Mouse (Mus musculus) spleen, embryonic (tissue): ENCODE results near the gene Gm13691.
"Not testable (repeated sequence)": the region's sequence is repeated elsewhere in the genome, so short reads cannot be mapped to it uniquely, and the experiment has no call there.

ENCODE experiments used
- CTCF ChIA-PET: fragments of 350-600 bp; sonication (Branson Sonifier 250); formaldehyde crosslinking; loops from one replicate; lab custom pipeline; 2022; lab: Charles Lee

Gene Gm13691

GRCm38 (mm10) chr2:84032505-84032904, 42.2 kb downstream of the Gm13691 start:
- CTCF ChIA-PET = interaction anchor here (0.6 kb wide), 1 partner anchor 91 kb away, joined by 3 read pairs; no protein-coding TSS in a partner anchor

GRCm38 (mm10) chr2:84035997-84036396, 45.6 kb downstream of the Gm13691 start:
- CTCF ChIA-PET = no interaction called here

DNA sequence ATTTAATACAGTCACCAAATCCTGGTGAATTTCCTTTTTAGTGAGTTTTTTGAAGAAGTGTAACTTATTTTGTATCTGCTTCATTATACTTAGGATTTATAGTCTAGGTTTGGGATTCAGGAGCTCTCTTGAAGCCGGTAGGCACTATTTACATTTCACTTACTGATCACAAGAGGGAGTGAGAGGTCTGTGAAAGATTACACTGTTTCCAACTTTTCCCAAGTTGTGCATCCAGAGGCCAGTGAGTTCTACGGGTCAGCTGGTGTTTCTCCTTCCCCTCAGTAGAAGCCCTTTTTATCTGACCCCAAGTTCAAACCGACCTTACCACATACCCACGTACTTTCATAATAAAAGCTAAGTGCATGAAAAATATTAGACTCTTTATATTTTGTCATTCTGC, 47.0 kb downstream of the Gm13691 start:
- CTCF ChIA-PET = no interaction called here

DNA sequence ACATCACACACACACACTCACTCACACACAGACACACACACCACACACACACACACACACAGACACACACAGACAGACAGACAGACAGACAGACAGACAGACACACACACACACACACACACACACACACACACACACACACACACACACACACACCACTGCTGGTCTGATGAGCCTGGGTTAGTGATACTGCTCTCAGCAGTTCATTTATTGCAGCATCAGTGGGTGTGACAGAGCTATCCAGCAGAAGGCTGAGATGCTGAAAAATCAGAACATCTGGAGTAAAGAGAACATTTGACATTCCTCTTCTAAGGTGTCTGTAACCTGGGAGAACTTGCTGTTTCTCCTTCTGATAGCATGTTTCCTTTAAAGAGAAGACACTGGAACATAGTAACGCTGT, 47.6 kb downstream of the Gm13691 start:
- CTCF ChIA-PET = not testable (repeated sequence)

DNA sequence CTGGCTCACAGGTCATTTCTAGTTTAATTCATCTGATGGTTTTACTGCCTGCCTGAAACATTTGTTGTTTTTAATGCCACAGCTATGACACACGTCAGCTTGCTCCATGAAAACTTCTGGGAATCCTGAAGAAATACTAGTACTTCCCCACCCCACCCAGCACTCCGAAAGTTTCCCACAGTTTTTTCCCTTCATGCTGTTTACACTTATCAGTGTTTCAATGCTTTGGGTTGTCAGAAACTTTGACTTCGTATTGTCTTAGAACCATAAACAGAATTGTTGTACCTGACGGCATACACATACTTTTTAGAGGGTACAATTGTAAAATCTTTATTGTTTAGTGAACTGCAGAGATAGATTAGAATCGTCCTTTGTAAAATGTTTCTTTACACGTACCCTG, 48.9 kb downstream of the Gm13691 start:
- CTCF ChIA-PET = no interaction called here
